Mouse (Mus musculus) embryonic fibroblast, embryonic 13.5 days (primary cell): ENCODE measurements around the gene Cd36.

ENCODE experiments used
- CTCF ChIP-seq: IDR thresholded peaks from 2 replicates; pipeline ENCODE4 v1.5.1; 2011; ENCODE audit warnings: mild to moderate bottlenecking, control low read depth, low read length, moderate library complexity, borderline replicate concordance; ENCODE audit not compliant: insufficient read depth
- POLR2A ChIP-seq: IDR thresholded peaks from 2 replicates; pipeline ENCODE4 v1.6.1; 2011; ENCODE audit warnings: low read depth, mild to moderate bottlenecking, control low read depth, low read length, moderate library complexity

- TF ChIP-seq CTCF = no peak
- no peak for TF ChIP-seq POLR2A
Measured at GRCm38 (mm10) chr5:17806774-17807377, 81.7 kb downstream of the Cd36 start.
